Mouse (Mus musculus) stomach, postnatal 0 days (tissue): ENCODE data around the gene Zbtb21.

ENCODE experiments used
- CTCF ChIP-seq: IDR thresholded peaks from 2 replicates; pipeline ENCODE4 v1.5.1; 2016; ENCODE audit warnings: antibody characterized with exemption, low read depth, mild to moderate bottlenecking, moderate library complexity
- EP300 ChIP-seq: optimal IDR thresholded peaks from 2 replicates; pipeline ENCODE3; 2016; ENCODE audit warnings: antibody characterized with exemption

- TF ChIP-seq CTCF (no peak), EP300 (no peak)
These were observed 26.6 kb downstream of the Zbtb21 start for GRCm38 (mm10) chr16:97935815-97936214.
